Mouse (Mus musculus) heart, adult 10 weeks (tissue): Measurements from ENCODE around the gene Ackr4. TPM values are rescaled to one million over a fixed set of nuclear protein-coding genes. Genes with fewer than 3 reads are reported as not detected.

Source experiments
- polyA plus RNA-seq: library from polyadenylated mRNA; stranded (reverse); fragments of 350-450 nt; fragmentation: Illumina TruSeq; extraction: RNeasy Lipid Tissue Mini Kit (QIAGEN cat#74804); gene quantifications from one replicate; pipeline ENCODE4 v1.2.3, GENCODE M21; 2014; ENCODE audit warnings: low read depth, low replicate concordance

Gene Ackr4
- 2.7 TPM for polyA plus RNA-seq

DNA sequence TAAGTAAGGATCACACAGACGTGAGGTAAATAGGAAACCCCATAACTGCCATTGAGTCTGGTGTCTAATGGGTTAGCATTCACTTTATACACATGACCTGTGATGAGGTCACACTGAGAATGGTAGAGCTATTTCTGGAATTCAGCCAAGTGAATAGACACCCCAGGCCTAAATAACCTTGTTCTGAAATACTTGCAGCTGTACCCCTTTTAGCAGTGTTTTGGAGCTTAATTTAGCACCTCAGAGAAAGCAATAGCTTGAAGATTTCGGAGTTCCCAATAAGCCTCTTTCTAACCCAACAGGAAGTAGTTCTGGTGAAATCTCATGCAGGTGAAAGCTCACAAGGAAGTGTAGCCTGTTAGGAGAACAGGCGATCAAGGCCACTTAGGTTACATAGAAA is at the start of gene Ackr4:
Gene Ackr4 (minus strand): TSS at position 101 of the 400 bp plus-strand sequence.

GRCm38 (mm10) chr9:104063244-104063961 is 63.3 kb downstream of the Ackr4 start, which contains the start of gene Acad11:
TSS of gene Acad11 (plus strand) at chr9:104063377.

DNA sequence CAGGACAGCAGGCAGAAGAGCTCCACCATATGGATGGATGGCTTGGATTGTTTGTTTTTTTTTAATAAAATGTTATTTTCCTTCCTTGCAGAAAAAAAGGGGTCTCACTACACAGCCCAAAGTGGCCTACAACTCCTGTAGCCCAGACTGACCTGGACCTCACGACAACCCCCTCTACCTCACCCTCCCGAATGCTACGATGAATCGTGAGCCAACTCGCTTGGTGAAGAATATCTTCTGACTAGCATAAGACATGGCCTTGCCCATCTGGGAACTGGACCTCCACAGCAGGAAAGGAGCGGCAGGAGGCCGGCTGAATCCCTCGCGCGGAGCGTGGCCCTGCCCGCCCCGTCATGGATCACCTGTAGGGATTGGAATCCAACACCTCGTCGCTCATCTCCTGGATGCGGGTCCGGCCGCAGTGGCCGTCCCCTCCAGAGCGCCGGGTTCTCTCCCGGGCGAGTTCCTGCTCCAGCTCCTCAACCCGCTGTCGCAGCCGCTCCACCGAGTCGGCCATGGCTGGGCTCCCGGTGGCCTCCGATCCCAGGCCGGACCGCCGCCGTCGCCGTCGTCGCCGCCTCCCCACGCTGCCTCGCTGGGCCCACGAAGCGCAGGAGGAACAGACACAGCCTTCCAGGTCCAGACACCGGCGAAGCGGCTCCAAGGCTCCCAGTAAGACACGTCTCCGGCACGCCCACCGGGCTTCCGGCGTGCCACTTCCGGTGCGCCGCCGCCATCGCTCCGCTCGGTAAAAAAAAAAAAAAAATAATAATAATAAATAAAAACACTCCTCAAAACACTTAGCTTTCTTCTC is 64.1 kb downstream of the Ackr4 start, which contains the start of gene Uba5:
Gene Uba5 (minus strand): TSS at position 705 of the 814 bp plus-strand sequence.

GRCm38 (mm10) chr9:104040362-104040761 is 86.4 kb downstream of the Ackr4 start, which contains the start of gene Gm28305:
TSS of gene Gm28305 (plus strand) at chr9:104040662.

Other genes starting within 250 kb of the Ackr4 start
- gene Nphp3, start 124.4 kb downstream of the Ackr4 start, polyA plus RNA-seq = 4.7 TPM
- gene Gm28305, start 86.3 kb downstream of the Ackr4 start, polyA plus RNA-seq = not detected
- gene Uba5, start 63.8 kb downstream of the Ackr4 start, polyA plus RNA-seq = 25.6 TPM
- 120 TPM for gene Acad11, start 63.6 kb downstream of the Ackr4 start, polyA plus RNA-seq
- 24.1 TPM for gene Dnajc13, start 136.0 kb upstream of the Ackr4 start, polyA plus RNA-seq
- gene Acpp, start 210.8 kb upstream of the Ackr4 start, polyA plus RNA-seq = not detected